Mouse (Mus musculus) layer of hippocampus, postnatal 36 days (tissue): ENCODE measurements around the gene Creb3l2. TPM values are rescaled to one million over a fixed set of nuclear protein-coding genes. Genes with fewer than 3 reads are reported as not detected.
"Not testable (repeated sequence)": the region's sequence is repeated elsewhere in the genome, so short reads cannot be mapped to it uniquely, and the experiment has no call there.

Experiments used
- DNase-seq, 2 experiments: peaks; one replicate each; pipeline ENCODE4 v3.0.0; 2022
- total RNA-seq, 2 experiments: library from RNA; stranded (reverse); gene quantifications; 2 replicates each; pipeline ENCODE4 v1.2.3; 2021

Gene Creb3l2
- total RNA-seq: 10 to 100 TPM; 10.7 to 11.5 TPM

- peak; percentile 97 for DNase-seq
These were observed at the start of gene Creb3l2 for GRCm38 (mm10) chr6:37442041-37442667. Gene Creb3l2, minus strand, starts transcription at chr6:37442146.

- DNase-seq: no peak
These were observed 44.6 kb upstream of the Creb3l2 start for GRCm38 (mm10) chr6:37486502-37486901.

DNA sequence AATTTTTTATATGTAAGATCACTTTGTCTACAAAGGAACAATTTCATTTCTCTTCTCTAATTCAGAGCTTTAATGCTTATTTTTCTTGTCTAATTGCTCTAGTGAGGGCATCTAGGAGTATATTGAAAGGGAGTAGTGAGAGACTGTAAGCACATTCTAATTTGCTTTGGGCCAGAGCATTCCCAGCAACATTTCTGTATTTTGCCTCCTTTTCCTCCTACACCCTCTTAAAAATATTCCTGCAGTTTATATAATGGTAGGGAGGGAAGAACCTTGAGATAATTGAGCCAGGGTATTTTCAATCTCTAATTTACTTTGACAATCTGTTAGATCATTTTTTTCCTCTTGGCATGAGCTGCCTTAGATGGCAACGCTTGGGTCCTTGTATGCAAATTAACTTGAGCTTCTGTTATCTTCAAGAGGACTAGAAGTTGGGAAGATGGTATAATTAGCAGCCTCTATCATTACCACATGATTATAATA is 42.7 kb upstream of the Creb3l2 start:
- no peak for DNase-seq

- DNase-seq: no peak
These were observed 41.3 kb upstream of the Creb3l2 start for GRCm38 (mm10) chr6:37483262-37483661.

DNA sequence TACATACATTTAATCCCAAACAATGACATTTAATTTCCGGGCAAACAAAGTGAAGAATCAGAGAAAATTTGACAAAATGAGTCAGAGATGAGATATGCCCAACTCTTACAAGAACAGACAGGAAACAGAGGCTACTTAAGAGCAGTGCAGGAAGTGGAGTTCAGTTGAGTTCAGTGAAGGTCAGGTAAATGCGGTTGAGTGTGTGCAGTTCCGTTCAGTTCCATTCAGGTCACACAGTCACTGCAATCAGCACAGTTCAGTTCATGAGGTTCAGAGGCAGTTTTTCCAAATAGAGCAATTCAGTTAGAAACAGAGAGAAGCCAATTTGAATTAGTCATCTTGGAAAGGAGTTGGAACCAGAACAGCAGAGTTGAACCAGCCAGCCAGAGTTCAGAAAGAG is 39.2 kb upstream of the Creb3l2 start:
- no peak for DNase-seq

DNA sequence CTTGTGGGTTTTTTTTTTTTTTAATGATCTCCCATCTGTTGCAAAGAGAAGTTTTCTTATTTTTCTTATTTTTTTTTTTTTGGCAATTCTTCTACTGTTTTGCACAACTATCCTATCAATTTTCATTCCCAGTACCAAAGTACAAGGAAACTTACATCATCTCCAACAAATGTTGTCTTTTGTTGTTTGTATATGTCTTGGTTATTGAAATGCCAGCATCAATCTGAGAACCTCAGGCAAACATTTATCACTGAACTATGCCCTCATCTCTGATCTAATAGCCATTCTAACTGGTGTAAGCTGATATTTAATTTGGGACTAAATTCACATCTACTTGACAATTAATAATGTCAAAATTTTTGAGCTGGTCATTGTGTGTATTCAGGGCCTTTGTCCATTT is 38.1 kb upstream of the Creb3l2 start:
- no peak for DNase-seq

- DNase-seq: no peak
These were observed 36.5 kb upstream of the Creb3l2 start for GRCm38 (mm10) chr6:37478481-37478880.

- DNase-seq: no peak
These were observed 31.9 kb upstream of the Creb3l2 start for GRCm38 (mm10) chr6:37473674-37474342.

- no peak for DNase-seq
These were observed 28.3 kb upstream of the Creb3l2 start for GRCm38 (mm10) chr6:37470216-37470615.

- DNase-seq: no peak
These were observed 23.9 kb upstream of the Creb3l2 start for GRCm38 (mm10) chr6:37465847-37466246.

GRCm38 (mm10) chr6:37465356-37465755 is 23.4 kb upstream of the Creb3l2 start:
- no peak for DNase-seq

- no peak for DNase-seq
These were observed 22.6 kb upstream of the Creb3l2 start for GRCm38 (mm10) chr6:37464585-37464984.

DNA sequence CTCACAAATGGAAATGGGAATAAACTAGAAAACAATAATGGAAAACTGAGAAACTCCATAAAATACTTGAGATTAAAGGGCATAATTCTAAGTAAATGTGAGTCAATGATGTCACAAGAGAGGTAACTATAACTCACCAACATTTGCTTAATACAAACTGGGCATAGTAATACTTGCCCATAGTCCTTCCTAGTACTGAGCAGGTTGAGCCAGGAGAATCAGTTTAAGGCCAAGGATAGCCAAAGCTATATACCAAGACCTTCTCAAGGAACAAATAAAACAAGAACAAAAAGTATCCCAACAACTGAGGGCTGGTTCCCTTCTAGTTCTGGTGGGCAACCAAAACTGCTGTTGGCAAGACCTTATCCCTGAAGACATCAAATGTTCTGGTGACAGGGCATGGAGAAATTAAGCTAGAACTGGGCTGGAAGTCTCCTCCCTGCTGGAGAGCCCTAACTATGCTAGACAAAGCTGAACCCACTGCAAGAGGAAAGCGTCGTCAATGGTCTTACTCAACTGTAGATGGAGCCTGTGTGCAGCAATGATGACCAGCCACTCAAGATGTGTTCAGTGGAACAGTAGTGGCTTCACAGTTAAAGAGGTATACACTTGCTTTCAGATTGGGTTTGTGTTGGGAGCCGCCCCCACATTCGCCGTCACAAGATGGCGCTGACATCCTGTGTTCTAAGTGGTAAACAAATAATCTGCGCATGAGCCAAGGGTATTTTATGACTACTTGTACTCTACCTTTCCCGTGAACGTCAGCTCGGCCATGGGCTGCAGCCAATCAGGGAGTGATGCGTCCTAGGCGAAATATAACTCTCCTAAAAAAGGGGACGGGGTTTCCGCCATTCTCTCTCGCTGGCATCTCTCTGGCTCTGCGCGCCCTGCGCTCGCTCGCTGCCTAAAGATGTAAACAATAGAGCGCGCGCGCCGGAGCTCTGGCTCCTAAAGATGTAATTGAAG is 21.9 kb upstream of the Creb3l2 start:
- peak; percentile 21 to 36 for DNase-seq

- DNase-seq: no peak
These were observed 18.7 kb upstream of the Creb3l2 start for GRCm38 (mm10) chr6:37460681-37461080.

DNA sequence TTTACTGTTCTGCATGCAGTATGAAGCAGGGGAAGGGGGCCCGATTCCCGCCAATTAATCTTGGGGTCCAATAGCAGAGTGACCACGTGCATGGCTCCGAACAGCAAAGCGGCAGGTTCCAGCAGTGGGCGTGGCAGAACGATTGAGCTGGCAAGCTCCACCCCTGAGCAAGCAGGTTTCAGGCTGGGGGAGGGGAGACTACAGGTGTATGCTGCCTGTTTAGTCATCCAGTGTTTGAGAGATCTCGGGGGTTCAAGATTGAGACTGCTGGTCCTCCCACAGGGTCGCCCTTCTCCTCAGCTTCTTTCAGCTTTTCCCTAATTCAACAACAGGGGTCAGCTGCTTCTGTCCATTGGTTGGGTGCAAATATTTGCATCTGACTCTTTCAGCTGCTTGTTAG is 17.7 kb upstream of the Creb3l2 start:
- DNase-seq: not testable (repeated sequence)

GRCm38 (mm10) chr6:37457990-37458655 is 16.2 kb upstream of the Creb3l2 start:
- no peak for DNase-seq

- no peak for DNase-seq
These were observed 13.6 kb upstream of the Creb3l2 start for GRCm38 (mm10) chr6:37455540-37455939.

- DNase-seq: no peak
These were observed 11.1 kb upstream of the Creb3l2 start for GRCm38 (mm10) chr6:37453047-37453446.

DNA sequence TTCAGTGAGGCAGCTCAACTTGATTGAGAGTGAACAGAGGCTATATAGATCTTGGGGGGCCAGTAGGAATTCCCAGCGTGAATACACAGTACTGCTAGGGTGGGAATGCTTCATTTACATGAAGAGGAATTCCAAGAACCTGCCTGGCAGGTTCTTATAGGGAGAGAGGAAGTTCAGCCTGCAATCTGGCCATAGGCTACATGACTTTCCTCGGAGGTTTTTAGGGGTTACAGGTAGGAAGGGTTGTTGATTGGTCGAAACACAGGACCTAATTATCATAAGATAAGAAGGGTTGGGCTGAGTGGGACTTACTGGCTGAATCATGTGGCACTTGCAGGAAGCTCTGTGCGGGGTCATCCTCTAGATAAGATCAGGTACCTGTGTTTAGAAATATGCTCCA is 9.7 kb upstream of the Creb3l2 start:
- DNase-seq: no peak

- peak; percentile 62 to 73 for DNase-seq
These were observed 5.9 kb upstream of the Creb3l2 start for GRCm38 (mm10) chr6:37447704-37448466.

DNA sequence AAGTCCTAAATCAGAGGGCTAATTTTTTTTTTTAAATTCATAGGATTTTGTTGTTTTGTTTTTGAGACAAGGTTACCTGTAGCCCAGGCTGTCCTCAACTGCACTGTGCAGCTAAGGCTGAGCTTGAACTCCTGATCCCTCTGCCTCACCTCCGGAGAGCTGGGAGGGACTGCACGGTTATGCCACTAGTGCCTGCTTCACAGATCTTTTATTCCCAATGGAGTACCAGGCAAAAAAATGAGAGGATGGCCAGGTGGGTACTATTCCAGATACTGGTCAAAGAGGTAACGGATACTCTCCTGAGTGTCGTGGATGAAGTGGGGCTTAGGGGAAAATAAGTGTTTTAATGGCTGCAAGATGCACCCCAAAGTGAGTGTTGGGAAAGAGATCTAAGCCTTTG is 835 bp upstream of the Creb3l2 start:
- no peak for DNase-seq
